In the genomic region with DNA sequence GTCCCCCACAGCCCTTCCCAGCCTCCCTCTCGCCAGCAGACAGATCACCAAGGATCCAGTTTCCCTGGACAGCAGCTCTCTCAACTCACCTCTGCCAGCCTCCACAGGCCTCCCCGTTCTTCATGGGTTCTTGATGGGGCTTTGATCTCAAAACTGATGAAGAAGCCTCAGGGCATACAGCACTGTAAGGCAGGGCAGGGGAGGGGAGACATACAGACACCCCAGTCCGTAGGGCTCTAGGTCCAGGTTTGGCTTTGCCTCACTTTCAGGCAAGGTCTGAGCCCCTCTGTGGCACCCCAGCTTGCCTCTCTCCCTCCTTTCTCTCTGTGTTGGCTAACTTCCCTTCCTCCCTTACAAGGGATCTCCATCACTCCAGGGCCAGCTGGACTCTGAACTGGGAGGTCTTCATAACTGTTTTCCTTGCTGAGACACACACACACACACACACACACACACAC, we compare ENCODE assay signal across 16 mouse cellular contexts. TPM values are rescaled to one million over a fixed set of nuclear protein-coding genes. Genes with fewer than 3 reads are reported as not detected.
DNase-seq lines count a peak whose midpoint lies in the region; ATAC-seq and TF ChIP-seq lines count a peak whose summit lies in the region.
"Had no signal": no experiment of that assay in that cellular context is flagged by ENCODE, and none has a peak within 500 bp of the region (broad histone marks: within the 10 kb centered on the region; RNA-seq: fewer than 3 reads in every experiment).

Gene Smyd1, minus strand, starts transcription at position 408 of the 458 bp plus-strand sequence.

- TF ChIP-seq CTCF in gastrocnemius, adult 2 months (IDR thresholded peaks at IDR 0.05): no peak
- no peak for TF ChIP-seq CTCF in intestine, postnatal 0 days (IDR thresholded peaks at IDR 0.05; ENCODE audit: low read depth)

- ATAC-seq in embryonic facial prominence, embryonic 15.5 days (ENCODE audit: insufficient number of reproducible peaks, low FRiP score, low TSS enrichment, low read depth): no peak
- ATAC-seq in heart, embryonic 12.5 days (ENCODE audit: insufficient number of reproducible peaks, low FRiP score): no peak
- no peak for ATAC-seq in intestine, postnatal 0 days
- ATAC-seq: forebrain, postnatal 0 days; liver, embryonic 12.5 days had no signal

- H3K4me3 ChIP-seq in embryonic facial prominence, embryonic 15.5 days (replicated peaks): no peak within 1 kb of the TSS
- H3K4me3 ChIP-seq in gastrocnemius, adult 2 months: no peak within 1 kb of the TSS
- H3K4me3 ChIP-seq in heart, embryonic 12.5 days: no peak within 1 kb of the TSS
- no peak within 1 kb of the TSS for H3K4me3 ChIP-seq in intestine, postnatal 0 days (ENCODE audit: low read depth, low read length)
- H3K4me3 ChIP-seq: embryonic facial prominence, embryonic 13.5 days; hindbrain, embryonic 10.5 days; liver, embryonic 12.5 days; stomach, embryonic 15.5 days had no signal

- WGBS in embryonic facial prominence, embryonic 15.5 days: 61% methylated on average over 3 of the region's 3 CpGs
- 73% methylated on average over 3 of the region's 3 CpGs for WGBS in heart, embryonic 12.5 days
- 80% methylated on average over 3 of the region's 3 CpGs for WGBS in intestine, postnatal 0 days

- H3K27ac ChIP-seq in embryonic facial prominence, embryonic 15.5 days (replicated peaks): no peak within 1 kb of the TSS
- no peak within 1 kb of the TSS for H3K27ac ChIP-seq in gastrocnemius, adult 2 months
- H3K27ac ChIP-seq in heart, embryonic 12.5 days (ENCODE audit: poor library complexity, severe bottlenecking): no peak within 1 kb of the TSS
- H3K27ac ChIP-seq in intestine, postnatal 0 days (ENCODE audit: low read depth, low read length): no peak within 1 kb of the TSS
- H3K27ac ChIP-seq: embryonic facial prominence, embryonic 13.5 days; hindbrain, embryonic 10.5 days; kidney, postnatal 0 days; liver, embryonic 12.5 days; stomach, embryonic 15.5 days had no signal

- no peak within 1 kb of the TSS for H3K9ac ChIP-seq in embryonic facial prominence, embryonic 15.5 days
- no peak within 1 kb of the TSS for H3K9ac ChIP-seq in heart, embryonic 12.5 days
- H3K9ac ChIP-seq in intestine, postnatal 0 days (ENCODE audit: low read depth, low read length): no peak within 1 kb of the TSS
- H3K9ac ChIP-seq: embryonic facial prominence, embryonic 13.5 days; forebrain, postnatal 0 days; liver, embryonic 12.5 days; stomach, embryonic 15.5 days had no signal

- H3K4me2 ChIP-seq in embryonic facial prominence, embryonic 15.5 days (replicated peaks): no peak within 1 kb of the TSS
- H3K4me2 ChIP-seq in heart, embryonic 12.5 days: no peak within 1 kb of the TSS
- no peak within 1 kb of the TSS for H3K4me2 ChIP-seq in intestine, postnatal 0 days (replicated peaks; ENCODE audit: low read depth)
- H3K4me2 ChIP-seq: embryonic facial prominence, embryonic 13.5 days; liver, embryonic 12.5 days; stomach, embryonic 15.5 days had no signal

- no peaks in the 10 kb centered on the region for H3K9me3 ChIP-seq in embryonic facial prominence, embryonic 15.5 days (replicated peaks)
- H3K9me3 ChIP-seq in heart, embryonic 12.5 days (replicated peaks): no peaks in the 10 kb centered on the region
- no peaks in the 10 kb centered on the region for H3K9me3 ChIP-seq in intestine, postnatal 0 days (ENCODE audit: control insufficient read depth)
- H3K9me3 ChIP-seq: embryonic facial prominence, embryonic 13.5 days; hindbrain, embryonic 10.5 days; liver, embryonic 12.5 days; stomach, embryonic 15.5 days had no signal

- DNase-seq in gastrocnemius, adult 2 months: no peak
- no peak for DNase-seq in heart, postnatal 4 days
- no peak for DNase-seq in embryo, embryonic 9.5 days (ENCODE audit: extremely low spot score)
- DNase-seq in kidney, postnatal 25 days: no peak
- DNase-seq: adrenal gland, postnatal 25 days; cerebellum, postnatal 10 days; forebrain, postnatal 0 days; right cerebral cortex, postnatal 4 days had no signal

- no peaks in the 10 kb centered on the region for H3K4me1 ChIP-seq in embryonic facial prominence, embryonic 15.5 days
- no peaks in the 10 kb centered on the region for H3K4me1 ChIP-seq in heart, embryonic 12.5 days (replicated peaks)
- H3K4me1 ChIP-seq in intestine, postnatal 0 days (replicated peaks; ENCODE audit: control insufficient read depth, insufficient read depth, low read length): no peaks in the 10 kb centered on the region
- H3K4me1 ChIP-seq: embryonic facial prominence, embryonic 13.5 days; hindbrain, embryonic 10.5 days; liver, embryonic 12.5 days; stomach, embryonic 15.5 days had no signal

- intact Hi-C loops in gastrocnemius, adult 2 months (cut with DNase I): no loop called here

- H3K36me3 ChIP-seq in embryonic facial prominence, embryonic 15.5 days: no peaks in the 10 kb centered on the region
- H3K36me3 ChIP-seq in heart, embryonic 12.5 days: no peaks in the 10 kb centered on the region
- H3K36me3 ChIP-seq in intestine, postnatal 0 days (ENCODE audit: control insufficient read depth, insufficient read depth): no peaks in the 10 kb centered on the region
- H3K36me3 ChIP-seq: embryonic facial prominence, embryonic 13.5 days; hindbrain, embryonic 10.5 days; liver, embryonic 12.5 days; stomach, embryonic 15.5 days had no signal

- no peaks in the 10 kb centered on the region for H3K27me3 ChIP-seq in embryonic facial prominence, embryonic 15.5 days
- no peaks in the 10 kb centered on the region for H3K27me3 ChIP-seq in heart, embryonic 12.5 days (replicated peaks)
- no peaks in the 10 kb centered on the region for H3K27me3 ChIP-seq in intestine, postnatal 0 days (replicated peaks; ENCODE audit: control insufficient read depth, insufficient read depth, low read length)
- H3K27me3 ChIP-seq: embryonic facial prominence, embryonic 13.5 days; liver, embryonic 12.5 days; stomach, embryonic 15.5 days had no signal

RNA-seq across cellular contexts. Expression of gene Smyd1, which starts in this region (rescaled TPM):
- polyA plus RNA-seq in embryonic facial prominence, embryonic 15.5 days (2015; fragmentation: Nextera tagmentation; extraction: Ambion mirVana): 12.6 and 14.6 TPM in 2 replicates
- total RNA-seq in gastrocnemius, adult 2 months (2021): 100 to 1,000 TPM; 370 to 385 TPM
- polyA plus RNA-seq in heart, embryonic 12.5 days (2016; fragmentation: Nextera tagmentation; extraction: Ambion mirVana): 110 and 113 TPM in 2 replicates
- 100 to 1,000 TPM; 351 to 365 TPM for total RNA-seq in heart, postnatal 4 days (2021)
- polyA plus RNA-seq in intestine, postnatal 0 days (2015; fragmentation: Nextera tagmentation; extraction: Ambion mirVana): 0.08 and 0.13 TPM in 2 replicates

Comparison
In these comparisons a context has a peak if more than half of its experiments do, and no peak if none do; other contexts are left out.
1. RNA of gene Smyd1 (polyA plus RNA-seq): 110 to 113 TPM in heart, embryonic 12.5 days and 12.6 to 14.6 TPM in embryonic facial prominence, embryonic 15.5 days; 0.08 to 0.13 TPM in intestine, postnatal 0 days; every median in the first group is over 10 times any median in the second.